Mouse (Mus musculus): Measurements from ENCODE around the gene Krtap1-5.
"Not testable (repeated sequence)": the region's sequence is repeated elsewhere in the genome, so short reads cannot be mapped to it uniquely, and the experiment has no call there.

Krtap1-5 gene

DNA sequence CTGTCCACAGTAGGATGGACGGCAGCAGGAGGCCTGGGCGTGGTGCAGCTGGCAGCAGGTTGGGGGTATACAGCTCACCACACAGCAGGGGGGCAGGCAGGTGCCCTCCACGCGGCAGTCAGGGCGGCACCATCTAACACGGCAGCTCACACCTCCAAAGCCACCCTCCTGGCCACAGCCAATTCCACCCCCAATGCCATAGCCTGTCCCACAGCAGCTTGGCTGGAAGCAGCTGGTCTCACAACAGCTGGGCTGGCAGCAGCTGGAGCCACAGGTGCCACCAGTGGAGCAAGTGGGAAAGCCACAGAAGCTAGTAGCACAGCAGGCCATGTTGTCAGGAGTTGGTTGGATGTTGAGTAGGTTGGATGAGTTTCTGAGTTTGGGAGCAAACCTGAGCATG, at the start of gene Krtap1-5:
Krtap1-5 (minus strand) TSS at position 381 of the 400 bp plus-strand sequence.
- DNase-seq (ENCODE audit: low spot score): no peak

DNA sequence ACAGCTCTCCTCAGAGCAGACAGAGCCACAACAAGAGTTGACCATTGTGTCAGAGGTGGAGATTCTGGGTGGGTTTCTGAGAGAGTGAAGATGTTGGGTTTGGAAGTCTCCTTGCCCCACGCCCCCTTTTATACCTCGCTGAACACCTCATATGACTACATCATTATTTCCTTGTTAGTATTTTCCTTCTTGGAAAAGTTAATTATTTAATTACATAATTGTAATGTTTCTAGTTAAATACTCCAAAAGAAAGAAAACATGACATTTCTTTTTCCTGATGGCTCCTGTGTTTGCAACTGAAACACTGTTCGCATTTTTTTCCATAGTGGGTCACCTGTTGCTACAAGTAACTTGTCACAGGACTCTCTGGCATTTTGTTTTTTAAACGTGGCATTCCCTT, 47.3 kb upstream of the Krtap1-5 start, which contains the start of gene Krtap4-1:
Krtap4-1 (minus strand) TSS at position 101 of the 400 bp plus-strand sequence.
- no peak for DNase-seq (ENCODE audit: low spot score)

DNA sequence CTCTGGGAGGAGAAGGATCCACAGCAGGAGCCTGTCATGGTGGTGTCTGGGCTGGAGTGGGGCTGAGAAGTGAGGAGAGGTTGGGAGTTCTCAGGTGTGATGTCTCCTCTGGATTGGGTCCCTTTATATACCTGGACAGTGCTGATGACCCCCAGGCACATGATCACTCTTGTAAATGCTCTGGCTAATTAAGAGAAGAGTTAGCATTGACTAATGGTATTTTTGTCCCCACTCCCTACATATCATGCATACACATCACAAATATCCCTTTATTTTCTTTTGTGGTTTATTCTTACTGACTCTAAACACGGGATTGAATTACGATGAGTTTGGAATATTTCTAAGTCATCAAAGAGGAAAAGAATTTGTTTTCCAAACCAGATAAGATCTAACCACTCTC, 39.5 kb upstream of the Krtap1-5 start, which contains the start of gene Gm11562:
Gm11562 (minus strand) TSS at position 101 of the 400 bp plus-strand sequence.
- no peak for DNase-seq (ENCODE audit: low spot score)

DNA sequence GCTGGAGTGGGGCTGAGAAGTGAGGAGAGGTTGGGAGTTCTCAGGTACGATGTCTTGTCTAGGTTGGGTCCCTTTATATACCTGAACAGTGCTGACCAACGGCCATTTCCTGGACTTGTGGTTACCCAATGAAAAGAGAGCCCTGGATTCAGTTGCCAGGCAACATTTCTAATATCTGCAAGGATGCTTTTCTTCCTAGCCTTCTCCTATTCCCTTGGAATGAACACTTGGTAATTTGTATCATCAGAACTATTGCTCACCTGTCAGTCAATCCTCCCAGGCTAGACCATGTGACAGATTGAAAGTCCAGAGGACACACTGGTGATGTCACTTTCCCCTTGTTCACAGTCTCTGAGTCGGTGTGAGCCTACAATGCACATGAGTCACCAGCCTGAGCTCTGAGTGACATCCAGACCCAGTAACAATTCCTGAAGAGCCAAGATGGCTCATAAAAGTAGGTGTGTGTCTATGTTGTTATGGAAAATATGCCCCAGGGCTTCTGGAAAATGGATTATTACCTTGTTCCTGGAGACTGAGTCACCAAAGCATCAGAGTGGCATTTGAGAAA, 34.1 kb upstream of the Krtap1-5 start, which contains the start of gene Krtap2-4:
Krtap2-4 (minus strand) TSS at position 51 of the 568 bp plus-strand sequence.
- no peak for DNase-seq (ENCODE audit: low spot score)

DNA sequence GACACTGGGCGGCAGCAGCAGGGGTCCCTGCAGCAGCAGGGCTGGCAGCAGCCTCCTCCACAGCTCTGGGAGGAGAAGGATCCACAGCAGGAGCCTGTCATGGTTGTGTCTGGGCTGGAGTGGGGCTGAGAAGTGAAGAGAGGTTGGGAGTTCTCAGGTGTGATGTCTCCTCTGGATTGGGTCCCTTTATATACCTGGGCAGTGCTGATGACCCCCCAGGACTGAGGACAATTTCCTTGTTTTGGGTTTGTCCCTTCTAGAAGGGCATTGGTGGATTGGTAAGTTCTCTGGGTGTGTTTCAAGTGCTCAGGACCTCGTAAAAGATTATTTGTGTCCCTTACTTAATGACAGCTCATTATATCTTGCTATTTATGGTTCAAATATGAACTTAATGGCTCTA, 29.3 kb upstream of the Krtap1-5 start, which contains the start of gene Gm11937:
Gm11937 (minus strand) TSS at position 101 of the 400 bp plus-strand sequence.
- DNase-seq (ENCODE audit: low spot score): not testable (repeated sequence)

DNA sequence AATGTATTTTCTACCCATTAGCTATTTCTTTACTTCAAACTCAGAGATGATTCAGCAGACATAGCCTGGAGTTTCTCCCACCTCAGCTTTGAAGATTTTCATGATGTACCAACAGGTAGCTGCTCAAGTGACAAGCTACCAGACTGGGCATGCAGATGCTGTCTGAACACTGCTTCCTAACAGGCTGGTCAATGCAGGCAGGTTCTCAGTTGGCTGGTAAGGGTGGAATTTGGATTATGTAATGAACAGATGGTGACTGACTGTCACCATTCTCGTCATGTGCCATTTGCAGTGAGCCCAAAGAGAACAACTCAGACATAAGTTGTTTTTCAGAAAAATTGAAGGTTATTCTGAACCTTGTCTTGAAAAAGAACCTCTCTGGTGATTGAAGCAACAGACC, 28.3 kb upstream of the Krtap1-5 start:
- no peak for DNase-seq (ENCODE audit: low spot score)

DNA sequence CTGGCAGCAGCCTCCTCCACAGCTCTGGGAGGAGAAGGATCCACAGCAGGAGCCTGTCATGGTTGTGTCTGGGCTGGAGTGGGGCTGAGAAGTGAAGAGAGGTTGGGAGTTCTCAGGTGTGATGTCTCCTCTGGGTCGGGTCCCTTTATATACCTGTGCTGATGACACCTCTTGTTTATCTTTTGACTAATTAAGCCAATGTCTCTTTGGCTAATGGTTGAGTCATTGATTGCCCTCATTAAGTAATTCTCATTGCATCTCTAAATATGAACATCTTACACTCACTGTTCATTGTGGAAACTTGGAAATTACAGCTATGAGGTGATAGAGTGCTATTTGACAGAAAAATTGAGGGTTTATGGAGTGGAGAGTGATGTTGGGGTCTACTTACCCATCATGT, 22.4 kb upstream of the Krtap1-5 start, which contains the start of gene Gm11938:
Gm11938 (minus strand) TSS at position 101 of the 400 bp plus-strand sequence.
- DNase-seq (ENCODE audit: low spot score): not testable (repeated sequence)

DNA sequence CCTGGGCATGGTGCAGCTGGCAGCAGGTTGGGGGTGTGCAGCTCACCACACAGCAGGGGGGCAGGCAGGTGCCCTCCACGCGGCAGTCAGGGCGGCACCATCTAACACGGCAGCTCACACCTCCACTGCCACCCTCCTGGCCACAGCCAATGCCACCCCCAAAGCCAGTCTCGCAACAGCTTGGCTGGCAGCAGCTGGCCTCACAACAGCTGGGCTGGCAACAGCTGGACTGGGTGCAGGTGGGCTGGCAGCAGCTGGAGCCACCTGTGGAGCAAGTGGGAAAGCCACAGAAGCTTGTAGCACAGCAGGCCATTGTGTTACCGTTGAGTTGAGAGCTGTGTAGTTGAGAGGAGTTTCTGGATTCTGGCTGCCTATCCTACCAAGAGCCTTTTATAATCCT, 16.9 kb upstream of the Krtap1-5 start, which contains the start of gene Krtap9-3:
Krtap9-3 (minus strand) TSS at position 364 of the 400 bp plus-strand sequence.
- DNase-seq (ENCODE audit: low spot score): not testable (repeated sequence)

DNA sequence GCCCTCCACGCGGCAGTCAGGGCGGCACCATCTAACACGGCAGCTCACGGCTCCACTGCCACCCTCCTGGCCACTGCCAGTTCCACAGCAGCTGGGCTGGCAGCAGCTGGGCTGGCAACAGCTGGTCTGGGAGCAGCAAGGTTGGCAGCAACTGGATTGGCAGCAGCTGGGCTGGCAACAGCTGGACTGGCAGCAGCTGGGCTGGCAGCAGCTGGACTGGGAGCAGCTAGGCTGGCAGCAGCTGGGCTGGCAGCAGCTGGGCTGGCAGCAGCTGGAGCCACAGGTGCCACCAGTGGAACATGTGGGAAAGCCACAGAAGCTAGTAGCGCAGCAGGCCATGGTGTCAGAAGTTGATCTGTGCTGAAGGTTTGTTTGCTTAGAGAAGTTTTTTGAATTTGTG, 10.2 kb upstream of the Krtap1-5 start, which contains the start of gene Krtap1-3:
Krtap1-3 (minus strand) TSS at position 359 of the 400 bp plus-strand sequence.
- DNase-seq (ENCODE audit: low spot score): no peak

DNA sequence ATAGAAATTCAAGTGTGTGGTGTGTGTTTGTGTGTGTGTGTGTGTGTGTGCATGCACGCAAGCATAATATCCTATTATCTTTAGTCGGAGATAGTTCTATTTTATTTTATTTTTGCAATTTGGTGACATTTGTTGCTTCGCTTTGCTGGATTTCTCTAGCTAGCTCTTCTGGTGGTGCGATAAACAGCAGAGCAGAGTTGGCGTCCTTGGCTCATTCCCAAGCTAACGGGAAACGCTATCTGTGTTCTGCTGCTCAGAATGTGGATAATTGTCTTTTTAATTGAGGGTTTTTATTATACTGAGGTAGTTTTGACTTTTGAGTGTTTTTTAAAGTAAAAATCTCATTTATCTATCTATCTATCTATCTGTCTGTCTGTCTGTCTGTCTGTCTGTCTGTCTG, 4.3 kb upstream of the Krtap1-5 start:
- no peak for DNase-seq (ENCODE audit: low spot score)

DNA sequence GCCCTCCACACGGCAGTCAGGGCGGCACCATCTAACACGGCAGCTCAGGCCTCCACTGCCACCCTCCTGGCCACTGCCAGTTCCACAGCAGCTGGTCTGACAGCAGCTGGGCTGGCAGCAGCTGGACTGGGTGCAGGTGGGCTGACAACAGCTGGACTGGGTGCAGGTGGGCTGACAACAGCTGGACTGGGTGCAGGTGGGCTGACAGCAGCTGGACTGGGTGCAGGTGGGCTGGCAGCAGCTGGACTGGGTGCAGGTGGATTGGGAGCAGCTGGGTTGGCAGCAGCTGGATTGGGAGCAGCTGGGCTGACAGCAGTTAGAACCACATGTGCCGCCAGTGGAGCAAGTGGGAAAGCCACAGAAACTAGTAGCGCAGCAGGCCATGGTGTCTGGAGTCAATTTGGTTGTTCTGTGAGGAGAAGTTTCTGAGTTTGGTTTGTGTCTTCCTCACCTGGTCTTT, 2.5 kb upstream of the Krtap1-5 start, which contains the start of gene Krtap1-4:
Krtap1-4 (minus strand) TSS at position 410 of the 460 bp plus-strand sequence.
- DNase-seq (ENCODE audit: low spot score): no peak

DNA sequence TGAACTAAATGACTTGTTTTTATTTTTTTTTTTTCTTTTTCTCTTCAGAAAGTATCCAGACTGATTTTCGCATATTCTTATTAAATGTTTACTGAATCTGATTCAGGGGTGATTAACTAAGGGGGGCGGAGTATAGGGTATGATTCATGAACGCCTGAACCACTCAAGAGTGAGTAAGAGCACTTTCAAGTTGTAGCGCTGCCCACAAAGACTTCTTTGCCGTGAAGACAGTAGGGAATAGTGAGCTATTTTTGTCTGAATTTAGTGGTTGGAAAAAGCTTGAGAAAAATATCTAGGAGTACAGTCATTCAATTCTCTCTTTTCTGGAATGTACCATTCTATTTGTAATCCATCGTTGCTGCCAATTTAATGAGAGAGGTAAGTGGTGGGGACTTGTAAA, 748 bp upstream of the Krtap1-5 start:
- no peak for DNase-seq (ENCODE audit: low spot score)

DNA sequence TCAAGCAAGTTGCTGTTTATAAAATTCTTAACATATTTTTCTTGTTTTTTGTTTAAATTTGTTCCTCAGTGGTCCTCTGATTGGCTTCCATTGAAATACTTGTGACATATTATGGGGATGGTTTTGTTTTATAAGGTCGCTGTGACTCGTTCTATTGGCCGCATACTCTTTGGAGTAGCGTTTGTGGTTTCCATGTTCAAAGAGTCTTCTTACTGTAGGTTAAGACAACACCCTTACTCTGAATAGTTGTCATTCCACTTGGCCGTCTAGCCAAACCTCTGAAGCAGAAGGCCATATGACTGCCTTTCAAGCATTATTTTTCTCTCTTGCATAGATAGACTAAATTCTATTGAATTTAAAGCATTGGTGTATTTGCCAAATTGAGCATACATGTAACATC, 235 bp upstream of the Krtap1-5 start:
- no peak for DNase-seq (ENCODE audit: low spot score)

DNA sequence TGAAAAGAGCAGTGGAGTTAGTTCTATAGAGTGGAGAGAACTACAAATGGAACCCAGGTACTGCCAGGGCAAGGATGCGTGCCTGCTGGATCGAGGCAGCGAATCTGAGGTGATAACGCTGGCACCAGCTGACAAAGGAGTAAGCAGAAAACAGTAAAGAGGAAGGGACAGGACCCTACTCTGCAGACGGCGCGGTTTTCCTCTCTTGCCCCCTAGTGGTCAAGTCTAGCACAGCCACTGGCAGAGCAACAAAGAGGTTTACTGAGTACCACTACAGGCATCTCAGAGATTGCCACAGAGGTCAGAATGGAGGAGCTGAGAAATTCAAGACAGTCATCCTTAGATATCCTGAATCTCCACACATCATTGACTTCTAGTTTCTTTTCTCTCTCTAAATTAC, 6.7 kb downstream of the Krtap1-5 start:
- DNase-seq (ENCODE audit: low spot score): peak; percentile 89

DNA sequence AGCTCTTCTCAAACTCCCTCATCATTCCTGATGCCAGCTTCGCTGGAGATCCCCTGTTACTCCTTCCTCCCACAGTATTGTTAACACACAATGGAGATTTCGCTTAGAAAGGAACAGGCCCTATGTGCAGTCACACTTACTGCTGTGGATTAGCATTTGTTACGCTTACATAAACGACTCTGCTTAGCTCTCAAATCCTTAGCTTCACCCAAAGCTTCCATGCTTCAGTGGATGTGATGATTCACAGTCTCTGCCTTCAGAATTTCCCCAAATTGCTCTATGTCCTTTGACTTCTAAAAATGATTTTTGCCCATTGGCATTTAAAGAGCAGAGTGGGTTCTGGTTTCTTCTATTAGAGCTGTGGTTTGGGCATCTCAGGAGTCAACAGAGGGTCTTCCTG, 7.7 kb downstream of the Krtap1-5 start:
- DNase-seq (ENCODE audit: low spot score): no peak

DNA sequence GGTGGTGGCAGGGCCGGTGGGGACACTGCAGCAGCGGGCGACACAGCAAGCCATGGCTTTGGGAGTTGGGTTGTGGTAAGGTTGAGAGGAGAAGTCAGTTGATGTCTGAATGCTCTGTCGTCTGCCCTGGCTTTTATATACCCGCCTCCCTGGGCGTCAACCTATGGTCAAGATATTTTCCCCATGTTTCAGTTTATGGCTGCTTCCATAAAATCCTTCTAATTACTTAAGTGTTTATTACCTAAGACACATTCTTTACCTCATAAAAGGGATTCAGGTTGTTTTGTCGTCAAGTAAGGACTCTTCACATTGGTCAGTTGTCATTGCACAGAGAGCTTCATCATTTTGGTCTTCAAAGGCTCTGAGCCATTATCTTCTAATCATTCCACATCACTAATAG, 14.3 kb downstream of the Krtap1-5 start, which contains the start of gene Krtap3-1:
Krtap3-1 (minus strand) TSS at position 101 of the 400 bp plus-strand sequence.
- DNase-seq (ENCODE audit: low spot score): no peak

DNA sequence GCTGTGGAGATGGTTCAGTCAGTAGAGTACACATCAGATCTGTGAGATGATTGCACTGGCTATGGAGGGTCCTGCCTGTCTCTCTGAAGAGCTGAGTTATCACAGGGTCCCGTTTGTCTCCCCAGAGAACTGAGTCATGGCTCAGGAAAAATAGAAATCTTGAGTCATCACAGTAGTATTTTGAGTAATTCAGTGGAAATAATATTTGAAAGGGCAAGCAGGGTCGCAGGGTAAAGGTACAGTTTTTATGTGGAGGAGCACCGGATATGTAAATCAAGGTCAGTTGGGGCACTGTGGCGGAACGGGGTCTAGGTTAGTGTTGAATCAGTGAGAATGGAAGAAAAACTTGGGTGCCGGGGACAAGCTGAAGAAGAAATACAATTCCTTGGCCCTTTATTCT, 18.2 kb downstream of the Krtap1-5 start:
- no peak for DNase-seq (ENCODE audit: low spot score)

DNA sequence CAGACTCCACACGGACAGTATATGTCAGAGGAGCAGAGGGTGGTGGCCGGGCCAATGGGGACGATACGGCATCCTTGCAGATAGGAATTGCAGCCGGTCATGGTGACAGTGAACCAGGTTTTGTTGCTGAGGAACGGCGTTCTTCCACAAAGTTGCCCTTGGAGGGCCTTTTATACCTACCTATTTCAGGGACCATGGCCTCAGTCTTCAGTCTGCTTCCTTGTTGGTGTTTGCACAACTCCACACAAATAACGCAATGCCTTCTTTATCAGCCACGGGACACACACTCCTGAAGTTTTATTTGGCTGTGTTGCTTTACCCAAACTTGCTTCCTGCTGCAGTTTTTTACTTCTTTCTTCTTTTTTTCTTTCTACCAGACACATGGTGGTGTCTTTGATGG, 21.4 kb downstream of the Krtap1-5 start, which contains the start of gene Gm11939:
Gm11939 (minus strand) TSS at position 101 of the 400 bp plus-strand sequence.
- DNase-seq (ENCODE audit: low spot score): no peak

DNA sequence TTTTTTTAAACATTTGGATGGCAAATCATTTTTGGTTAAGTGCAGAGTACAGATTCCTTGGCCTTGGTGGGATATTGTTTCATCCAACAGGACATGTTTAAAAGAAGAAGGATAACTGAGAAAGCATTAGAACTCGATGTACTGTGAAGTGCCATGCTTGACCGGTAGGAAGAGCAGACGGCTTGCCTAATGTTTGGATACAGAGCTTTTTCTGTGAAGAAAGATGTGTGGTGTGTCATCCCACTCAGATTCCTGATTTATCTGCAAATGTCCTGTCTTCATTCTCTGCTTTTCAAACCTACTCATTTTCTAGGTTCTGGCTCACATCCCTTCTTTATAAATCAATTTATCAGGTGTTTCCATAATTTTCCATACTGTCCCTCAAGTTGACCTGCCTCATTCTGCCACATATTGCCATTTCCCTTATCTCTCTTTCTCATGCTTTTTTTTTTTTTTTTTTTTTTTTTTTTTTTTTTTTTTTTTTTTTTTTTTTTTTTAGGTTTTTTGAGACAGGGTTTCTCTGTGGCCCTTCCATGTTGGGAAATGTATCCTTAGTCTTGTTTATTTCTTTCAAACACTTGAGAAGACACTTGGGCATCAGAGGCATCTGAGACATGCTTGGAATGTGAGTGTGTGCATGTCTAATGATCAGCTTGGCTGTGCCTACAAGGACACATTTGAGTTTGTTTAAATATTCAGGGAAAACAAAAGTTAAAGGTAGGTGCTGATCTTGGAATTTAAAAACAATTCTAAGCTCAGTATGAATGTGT, 22.7 kb downstream of the Krtap1-5 start:
- DNase-seq (ENCODE audit: low spot score): no peak

DNA sequence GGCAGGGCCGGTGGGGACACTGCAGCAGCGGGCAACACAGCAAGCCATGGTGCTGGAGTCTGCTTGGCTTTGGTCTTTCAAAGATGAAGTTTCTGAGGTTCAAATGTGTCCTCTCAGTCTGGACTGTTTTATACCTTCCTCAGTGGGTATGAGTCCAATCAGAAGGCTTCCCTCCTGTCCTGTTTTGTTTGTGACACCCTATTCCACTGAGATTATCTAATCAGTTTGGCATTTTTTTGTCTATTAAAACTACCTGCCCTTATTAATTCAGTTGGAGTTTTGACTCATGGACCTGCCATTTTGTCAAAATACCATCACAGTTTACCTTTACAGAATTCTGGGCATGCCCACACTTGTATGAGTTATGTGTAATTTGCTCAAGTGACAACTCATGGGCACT, 24.1 kb downstream of the Krtap1-5 start, which contains the start of gene Krtap3-2:
Krtap3-2 (minus strand) TSS at position 101 of the 400 bp plus-strand sequence.
- no peak for DNase-seq (ENCODE audit: low spot score)

DNA sequence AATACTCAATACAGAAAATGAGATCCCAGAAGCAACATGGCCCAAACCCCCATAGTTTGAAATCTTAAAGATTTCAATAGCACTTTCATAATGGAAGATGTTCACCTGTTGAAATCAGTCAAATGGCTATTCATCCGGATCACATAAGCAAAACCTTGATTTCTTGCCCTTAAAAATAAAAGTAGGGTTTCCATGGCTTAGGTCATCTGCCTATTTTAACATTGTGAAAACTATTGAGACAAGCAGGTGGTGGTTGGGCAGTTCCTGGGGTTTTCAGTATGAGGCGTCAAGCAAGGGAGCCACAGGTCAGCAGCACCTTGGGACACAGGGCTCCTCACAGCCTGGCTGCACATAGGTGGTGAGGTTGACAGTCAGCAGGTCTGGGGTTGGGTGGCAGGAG, 24.6 kb downstream of the Krtap1-5 start:
- no peak for DNase-seq (ENCODE audit: low spot score)

DNA sequence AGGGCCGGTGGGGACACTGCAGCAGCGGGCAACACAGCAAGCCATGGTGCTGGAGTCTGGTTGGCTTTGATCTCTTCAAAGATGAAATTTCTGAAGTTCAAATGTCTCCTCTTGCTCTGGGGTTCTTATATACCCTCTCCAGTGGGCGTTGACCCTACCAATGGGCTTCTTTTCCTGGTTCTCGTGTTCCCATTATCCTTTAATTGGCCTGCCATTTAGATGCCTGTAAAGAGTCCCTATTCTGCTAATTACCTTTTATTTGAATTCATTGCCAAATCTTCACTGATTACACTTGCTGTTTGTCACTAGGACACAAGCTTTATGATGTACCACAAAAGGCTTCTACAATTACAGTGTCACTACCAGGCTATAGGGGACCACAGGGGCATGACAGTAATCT, 30.1 kb downstream of the Krtap1-5 start, which contains the start of gene Krtap3-3:
Krtap3-3 (minus strand) TSS at position 101 of the 400 bp plus-strand sequence.
- no peak for DNase-seq (ENCODE audit: low spot score)
